Mouse (Mus musculus) liver, embryonic 13.5 days (tissue): ENCODE results near the gene Ric1. TPM values are rescaled to one million over a fixed set of nuclear protein-coding genes. Genes with fewer than 3 reads are reported as not detected.

Source experiments
- ATAC-seq: fragments of 200-750 bp; cut with Nextera tagmentation; 2 replicates; pipeline ENCODE4 v1.8.0; 2017; ENCODE audit warnings: low read depth, mild to moderate bottlenecking, moderate number of reproducible peaks, moderate library complexity
- DNase-seq: peaks from one replicate; pipeline ENCODE4 v3.0.0; 2022
- H3K27ac ChIP-seq: fragments of 300-500 bp; sonication (generic); 2 replicates; pipeline ENCODE4 v1.5.1; 2015; ENCODE audit warnings: moderate library complexity, mild to moderate bottlenecking, inconsistent platforms
- H3K27me3 ChIP-seq: fragments of 300-500 bp; sonication (generic); 2 replicates; pipeline ENCODE4 v1.6.1; 2015; ENCODE audit warnings: mild to moderate bottlenecking, inconsistent platforms
- H3K36me3 ChIP-seq: fragments of 300-500 bp; sonication (generic); 2 replicates; pipeline ENCODE4 v1.6.1; 2015; ENCODE audit warnings: mild to moderate bottlenecking, inconsistent platforms
- H3K4me1 ChIP-seq: fragments of 300-500 bp; sonication (generic); replicated peaks from 2 replicates; pipeline ENCODE4 v1.6.1; 2015; ENCODE audit warnings: inconsistent platforms
- H3K4me2 ChIP-seq: fragments of 300-500 bp; sonication (generic); 2 replicates; pipeline ENCODE4 v1.6.1; 2015; ENCODE audit warnings: inconsistent platforms, mild to moderate bottlenecking, moderate library complexity
- H3K4me3 ChIP-seq: fragments of 300-500 bp; sonication (generic); replicated peaks from 2 replicates; pipeline ENCODE4 v1.5.1; 2015; ENCODE audit warnings: mild to moderate bottlenecking, inconsistent platforms
- H3K9ac ChIP-seq: fragments of 300-500 bp; sonication (generic); 2 replicates; pipeline ENCODE4 v1.6.1; 2015; ENCODE audit warnings: mild to moderate bottlenecking, inconsistent platforms
- H3K9me3 ChIP-seq: fragments of 300-500 bp; sonication (generic); replicated peaks from 2 replicates; pipeline ENCODE4 v1.6.1; 2016; ENCODE audit warnings: inconsistent platforms
- WGBS: fragments of 180-500 bp; shearing (Covaris S2); methylation state at CpG from one replicate; pipeline ENCODE4 v1.1.7; 2015; ENCODE audit not compliant: insufficient replicate concordance; 5-methylcytosine and 5-hydroxymethylcytosine counted together
- polyA plus RNA-seq: library from polyadenylated mRNA; unstranded; fragments of >200 nt; fragmentation: Nextera tagmentation; extraction: Ambion mirVana; gene quantifications from 2 replicates; pipeline ENCODE4 v1.2.1, GENCODE M21; 2015

The Ric1 gene
- polyA plus RNA-seq, 1 experiment from 2014 or later: 3.4 TPM

- H3K9me3 ChIP-seq: no peaks in the 10 kb centered on the region
- WGBS: 67% methylated on average over 3 of the region's 3 CpGs
- ATAC-seq (no peak), DNase-seq (no peak)
- no peak overlapping the region for H3K27ac ChIP-seq
- H3K4me2 ChIP-seq: no peak overlapping the region
- H3K4me3 ChIP-seq: no peak overlapping the region
- peaks cover 37% of the 10 kb centered on the region for H3K4me1 ChIP-seq
- H3K27me3 ChIP-seq: no peaks in the 10 kb centered on the region
- no peaks in the 10 kb centered on the region for H3K36me3 ChIP-seq
- no peak overlapping the region for H3K9ac ChIP-seq
Measured at GRCm38 (mm10) chr19:29485257-29485948, 36.7 kb upstream of the Ric1 start.

GRCm38 (mm10) chr19:29486545-29487206, 35.4 kb upstream of the Ric1 start:
- no peak overlapping the region for H3K27ac ChIP-seq
- H3K4me1 ChIP-seq: peaks cover 31% of the 10 kb centered on the region
- WGBS: 63% methylated on average over 7 of the region's 7 CpGs
- H3K9me3 ChIP-seq: no peaks in the 10 kb centered on the region
- DNase-seq (no peak), ATAC-seq (no peak)
- no peak overlapping the region for H3K4me3 ChIP-seq
- no peak overlapping the region for H3K4me2 ChIP-seq
- H3K36me3 ChIP-seq: no peaks in the 10 kb centered on the region
- H3K9ac ChIP-seq: no peak overlapping the region
- no peaks in the 10 kb centered on the region for H3K27me3 ChIP-seq

GRCm38 (mm10) chr19:29487326-29488072, 34.6 kb upstream of the Ric1 start:
- WGBS: 66% methylated on average over 14 of the region's 14 CpGs
- ATAC-seq: 0 out of 2 replicates have a peak, but pooled peaks have one; percentile 7

GRCm38 (mm10) chr19:29488073-29488390, 34.0 kb upstream of the Ric1 start:
- no peak overlapping the region; the same call in 1 of the 2 replicates for H3K27ac ChIP-seq
- no peaks in the 10 kb centered on the region for H3K27me3 ChIP-seq
- no peaks in the 10 kb centered on the region for H3K9me3 ChIP-seq
- H3K36me3 ChIP-seq: no peaks in the 10 kb centered on the region
- H3K4me1 ChIP-seq: peaks cover 17% of the 10 kb centered on the region
- no peak overlapping the region for H3K4me3 ChIP-seq
- no peak for DNase-seq
- H3K4me2 ChIP-seq: no peak overlapping the region
- 32% methylated on average over 6 of the region's 6 CpGs for WGBS
- peak overlapping the region; percentile 16; the same call in 1 of the 2 replicates for H3K9ac ChIP-seq
- 0 out of 2 replicates have a peak, but pooled peaks have one; percentile 43 for ATAC-seq

More at GRCm38 (mm10) chr19:29487326-29488072, 34.6 kb upstream of the Ric1 start:
- Histone ChIP-seq H3K9ac (peak overlapping the region; percentile 16; the same call in 1 of the 2 replicates), H3K9me3 (no peaks in the 10 kb centered on the region), H3K27me3 (no peaks in the 10 kb centered on the region), H3K4me1 (peaks cover 22% of the 10 kb centered on the region), H3K4me2 (no peak overlapping the region), H3K4me3 (no peak overlapping the region), H3K36me3 (no peaks in the 10 kb centered on the region), H3K27ac (0 out of 2 replicates have a peak overlapping the region, but pooled peaks have one; percentile 21)
- no peak for DNase-seq

GRCm38 (mm10) chr19:29488420-29488819, 33.7 kb upstream of the Ric1 start:
- WGBS: 22% methylated on average over 10 of the region's 10 CpGs
- DNase-seq (no peak), ATAC-seq (no peak)
- H3K27ac ChIP-seq: no peak overlapping the region; the same call in 1 of the 2 replicates
- no peak overlapping the region for H3K4me3 ChIP-seq
- H3K4me2 ChIP-seq: no peak overlapping the region
- no peaks in the 10 kb centered on the region for H3K36me3 ChIP-seq
- H3K9ac ChIP-seq: no peak overlapping the region
- H3K9me3 ChIP-seq: no peaks in the 10 kb centered on the region
- H3K27me3 ChIP-seq: no peaks in the 10 kb centered on the region
- peaks cover 17% of the 10 kb centered on the region for H3K4me1 ChIP-seq

GRCm38 (mm10) chr19:29489785-29490284, 32.2 kb upstream of the Ric1 start:
- Histone ChIP-seq H3K9ac (no peak overlapping the region), H3K9me3 (no peaks in the 10 kb centered on the region), H3K27ac (no peak overlapping the region), H3K4me3 (no peak overlapping the region), H3K4me1 (peaks cover 17% of the 10 kb centered on the region), H3K36me3 (no peaks in the 10 kb centered on the region), H3K27me3 (no peaks in the 10 kb centered on the region), H3K4me2 (no peak overlapping the region)
- 0 out of 2 replicates have a peak, but pooled peaks have one; percentile 31 for ATAC-seq
- 78% methylated on average over 3 of the region's 3 CpGs for WGBS
- no peak for DNase-seq

GRCm38 (mm10) chr19:29491467-29491866, 30.6 kb upstream of the Ric1 start:
- H3K9ac ChIP-seq: no peak overlapping the region
- H3K4me2 ChIP-seq: no peak overlapping the region
- no peaks in the 10 kb centered on the region for H3K36me3 ChIP-seq
- H3K4me3 ChIP-seq: no peak overlapping the region
- no peak for ATAC-seq
- 70% methylated on average over 9 of the region's 9 CpGs for WGBS
- no peak for DNase-seq
- no peaks in the 10 kb centered on the region for H3K27me3 ChIP-seq
- no peaks in the 10 kb centered on the region for H3K9me3 ChIP-seq
- no peak overlapping the region for H3K27ac ChIP-seq
- peaks cover 23% of the 10 kb centered on the region for H3K4me1 ChIP-seq

- ATAC-seq: no peak
Measured at GRCm38 (mm10) chr19:29494454-29494853, 27.6 kb upstream of the Ric1 start.

GRCm38 (mm10) chr19:29496001-29496597, 26.0 kb upstream of the Ric1 start:
- WGBS: 74% methylated on average over 6 of the region's 6 CpGs
- no peak overlapping the region for H3K9ac ChIP-seq
- no peak for DNase-seq
- no peak overlapping the region for H3K4me2 ChIP-seq
- no peaks in the 10 kb centered on the region for H3K36me3 ChIP-seq
- no peak overlapping the region for H3K4me3 ChIP-seq
- peaks cover 46% of the 10 kb centered on the region for H3K4me1 ChIP-seq
- H3K27me3 ChIP-seq: no peaks in the 10 kb centered on the region
- no peaks in the 10 kb centered on the region for H3K9me3 ChIP-seq
- H3K27ac ChIP-seq: peak overlapping the region; percentile 54
- ATAC-seq: no peak

More at GRCm38 (mm10) chr19:29494454-29494853, 27.6 kb upstream of the Ric1 start:
- Histone ChIP-seq H3K27me3 (no peaks in the 10 kb centered on the region), H3K4me3 (no peak overlapping the region), H3K4me2 (no peak overlapping the region), H3K9me3 (no peaks in the 10 kb centered on the region), H3K36me3 (no peaks in the 10 kb centered on the region), H3K27ac (no peak overlapping the region), H3K9ac (no peak overlapping the region), H3K4me1 (peaks cover 34% of the 10 kb centered on the region)
- 72% methylated on average over 4 of the region's 4 CpGs for WGBS
- DNase-seq: no peak

GRCm38 (mm10) chr19:29496786-29497557, 25.1 kb upstream of the Ric1 start:
- H3K4me1 ChIP-seq: peaks cover 48% of the 10 kb centered on the region
- peak; percentile 65 for ATAC-seq
- H3K27ac ChIP-seq: peak overlapping the region; percentile 54
- H3K36me3 ChIP-seq: no peaks in the 10 kb centered on the region
- no peaks in the 10 kb centered on the region for H3K27me3 ChIP-seq
- H3K4me2 ChIP-seq: no peak overlapping the region
- 49% methylated on average over 7 of the region's 7 CpGs for WGBS
- no peak overlapping the region for H3K4me3 ChIP-seq
- no peak overlapping the region for H3K9ac ChIP-seq
- no peaks in the 10 kb centered on the region for H3K9me3 ChIP-seq
- DNase-seq: no peak
